Mouse (Mus musculus) C2C12 (cell line): ENCODE measurements around the gene Sfxn1.

Experiments
- CTCF ChIP-seq: IDR thresholded peaks from one replicate; pipeline ENCODE4 v1.5.1; 2011; ENCODE audit not compliant: control insufficient read depth, insufficient read depth, insufficient read length
- USF1 ChIP-seq: IDR thresholded peaks from one replicate; pipeline ENCODE4 v1.6.1; 2011; ENCODE audit warnings: low read depth, mild to moderate bottlenecking, control low read depth, moderate library complexity

- TF ChIP-seq CTCF (no peak), USF1 (no peak)
These were observed 11.3 kb downstream of the Sfxn1 start for GRCm38 (mm10) chr13:54082946-54083345.
